Mouse (Mus musculus): Measurements from ENCODE around the gene Col8a1. TPM values are rescaled to one million over a fixed set of nuclear protein-coding genes. Genes with fewer than 3 reads are reported as not detected.

Col8a1 gene
- polyA plus RNA-seq, 1 experiment from 2014 or later: 7.2 TPM

DNA sequence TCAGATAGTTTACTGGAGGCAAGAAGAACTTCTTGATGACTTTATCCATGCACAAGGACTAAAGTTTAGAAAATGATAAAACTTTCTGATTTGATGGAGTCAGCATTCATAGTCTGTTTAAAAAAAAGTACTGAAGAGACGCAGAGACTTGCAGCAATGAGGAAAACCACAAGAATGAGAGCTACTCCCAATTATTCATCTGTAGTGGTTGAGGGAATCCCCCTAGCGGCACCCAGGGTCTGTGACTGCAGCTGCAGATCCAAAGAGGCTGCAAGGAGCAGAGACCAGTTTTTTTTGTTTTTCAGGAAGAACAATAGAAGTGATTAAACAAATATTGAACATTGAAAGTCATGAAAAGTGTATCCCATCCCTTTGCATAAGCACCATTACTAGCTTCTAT is 4.0 kb downstream of the Col8a1 start:
- Histone ChIP-seq H3K4me3 (ENCODE audit: low read length) (no peak overlapping the region), H3K4me2 (ENCODE audit: low read length) (no peak overlapping the region), H3K27ac (ENCODE audit: low read depth, low read length) (no peak overlapping the region), H3K9ac (ENCODE audit: low read depth, low read length) (no peak overlapping the region), H3K27me3 (replicated peaks; ENCODE audit: control insufficient read depth, insufficient read depth, low read length) (no peaks in the 10 kb centered on the region), H3K36me3 (ENCODE audit: control insufficient read depth, insufficient read depth, low read length) (no peaks in the 10 kb centered on the region), H3K9me3 (ENCODE audit: control insufficient read depth, low read length) (no peaks in the 10 kb centered on the region), H3K4me1 (ENCODE audit: control insufficient read depth, insufficient read depth, low read depth, low read length) (peaks cover 6% of the 10 kb centered on the region)
- no peak for ATAC-seq
- 52% methylated on average over 2 of the region's 2 CpGs for WGBS

DNA sequence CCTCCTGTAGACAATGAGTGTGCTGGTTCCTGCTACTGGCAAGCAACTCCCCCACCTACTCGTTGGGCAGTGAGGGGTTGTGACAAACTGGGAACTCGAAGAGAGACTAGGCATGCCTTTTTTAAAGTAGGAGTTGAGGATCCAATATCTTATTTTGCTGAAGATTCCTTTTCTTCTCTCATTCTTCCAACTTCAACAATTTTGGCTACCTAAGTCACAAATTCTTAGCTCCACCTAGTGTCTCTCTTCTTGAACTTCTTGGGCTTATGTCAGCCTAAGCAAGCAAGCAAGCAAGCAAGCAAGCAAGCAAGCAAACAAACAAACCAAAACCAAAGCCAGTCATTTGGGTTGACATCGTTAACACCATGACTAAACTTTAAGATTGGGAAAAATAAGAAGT is 6.4 kb downstream of the Col8a1 start:
- Histone ChIP-seq H3K9me3 (ENCODE audit: control insufficient read depth, low read length) (no peaks in the 10 kb centered on the region), H3K27ac (ENCODE audit: low read depth, low read length) (no peak overlapping the region), H3K9ac (ENCODE audit: low read depth, low read length) (no peak overlapping the region), H3K36me3 (ENCODE audit: control insufficient read depth, insufficient read depth, low read length) (no peaks in the 10 kb centered on the region), H3K27me3 (replicated peaks; ENCODE audit: control insufficient read depth, insufficient read depth, low read length) (no peaks in the 10 kb centered on the region), H3K4me1 (ENCODE audit: control insufficient read depth, insufficient read depth, low read depth, low read length) (no peaks in the 10 kb centered on the region), H3K4me3 (ENCODE audit: low read length) (no peak overlapping the region), H3K4me2 (ENCODE audit: low read length) (no peak overlapping the region)
- 89% methylated on average over 3 of the region's 3 CpGs for WGBS
- ATAC-seq: no peak

DNA sequence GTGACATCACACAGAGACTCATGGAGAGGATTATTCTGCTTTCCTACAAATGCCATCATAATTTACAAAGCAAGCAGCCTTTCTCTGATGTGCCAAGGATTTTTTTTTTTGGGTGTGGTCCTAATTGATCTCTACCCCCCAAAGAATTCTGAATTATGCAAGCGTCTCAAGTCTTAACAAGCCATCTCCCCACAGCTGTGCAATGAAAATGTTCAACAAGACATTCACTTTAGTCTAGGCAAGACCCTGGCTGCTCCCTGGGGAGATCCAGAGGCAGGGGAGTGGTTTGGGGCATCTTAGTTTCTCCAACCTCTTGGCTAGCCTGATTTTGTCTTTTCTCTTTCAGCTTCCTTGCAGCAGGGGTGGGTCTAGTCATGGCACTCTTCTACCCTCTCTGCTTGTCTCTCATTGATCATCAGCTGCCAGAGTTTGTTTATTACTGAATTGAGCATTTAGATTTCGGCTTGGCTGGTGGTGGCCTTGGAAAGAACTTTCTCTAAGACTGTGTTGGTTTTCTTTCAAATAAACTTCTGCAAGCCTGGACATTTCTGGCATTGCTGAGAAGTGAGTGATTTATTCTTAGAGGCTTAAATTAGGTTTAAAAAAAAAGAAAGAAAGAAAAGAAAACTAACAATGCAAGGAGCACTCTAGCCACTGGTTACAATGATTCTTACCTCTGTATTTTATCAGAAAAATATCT is 7.0 kb downstream of the Col8a1 start:
- 84% methylated on average over 2 of the region's 2 CpGs for WGBS
- Histone ChIP-seq H3K4me1 (ENCODE audit: control insufficient read depth, insufficient read depth, low read depth, low read length) (no peaks in the 10 kb centered on the region), H3K27ac (ENCODE audit: low read depth, low read length) (no peak overlapping the region)

DNA sequence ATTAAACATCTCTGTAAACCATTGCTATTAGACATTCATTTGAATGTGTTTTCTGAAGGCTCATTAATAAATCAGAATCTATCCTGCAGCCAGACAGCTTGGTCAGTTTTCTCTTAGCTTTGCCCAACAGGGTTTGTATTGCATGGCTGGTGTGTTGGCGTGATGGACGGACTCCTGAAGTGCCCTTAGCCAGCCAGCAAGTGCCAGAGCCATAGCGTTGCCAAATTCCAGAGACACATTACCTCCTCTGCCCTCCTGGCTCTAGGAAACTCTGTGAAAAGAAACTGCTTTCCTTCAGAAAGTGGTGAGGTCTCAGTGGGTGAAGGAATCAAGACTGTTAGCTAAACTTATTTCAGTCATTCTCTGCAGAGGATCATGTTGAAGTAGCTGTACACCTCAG is 14.4 kb downstream of the Col8a1 start:
- Histone ChIP-seq H3K9me3 (ENCODE audit: control insufficient read depth, low read length) (no peaks in the 10 kb centered on the region), H3K4me3 (ENCODE audit: low read length) (no peak overlapping the region), H3K36me3 (ENCODE audit: control insufficient read depth, insufficient read depth, low read length) (no peaks in the 10 kb centered on the region), H3K27ac (ENCODE audit: low read depth, low read length) (no peak overlapping the region), H3K4me2 (ENCODE audit: low read length) (no peak overlapping the region), H3K9ac (ENCODE audit: low read depth, low read length) (no peak overlapping the region), H3K4me1 (ENCODE audit: control insufficient read depth, insufficient read depth, low read depth, low read length) (no peaks in the 10 kb centered on the region), H3K27me3 (replicated peaks; ENCODE audit: control insufficient read depth, insufficient read depth, low read length) (no peaks in the 10 kb centered on the region)
- ATAC-seq: no peak
- 88% methylated on average over 3 of the region's 3 CpGs for WGBS

More for the DNA sequence above, 7.0 kb downstream of the Col8a1 start:
- Histone ChIP-seq H3K4me2 (ENCODE audit: low read length) (no peak overlapping the region), H3K4me3 (ENCODE audit: low read length) (no peak overlapping the region), H3K9me3 (ENCODE audit: control insufficient read depth, low read length) (no peaks in the 10 kb centered on the region), H3K36me3 (ENCODE audit: control insufficient read depth, insufficient read depth, low read length) (no peaks in the 10 kb centered on the region), H3K9ac (ENCODE audit: low read depth, low read length) (no peak overlapping the region), H3K27me3 (replicated peaks; ENCODE audit: control insufficient read depth, insufficient read depth, low read length) (no peaks in the 10 kb centered on the region)
- no peak for ATAC-seq

DNA sequence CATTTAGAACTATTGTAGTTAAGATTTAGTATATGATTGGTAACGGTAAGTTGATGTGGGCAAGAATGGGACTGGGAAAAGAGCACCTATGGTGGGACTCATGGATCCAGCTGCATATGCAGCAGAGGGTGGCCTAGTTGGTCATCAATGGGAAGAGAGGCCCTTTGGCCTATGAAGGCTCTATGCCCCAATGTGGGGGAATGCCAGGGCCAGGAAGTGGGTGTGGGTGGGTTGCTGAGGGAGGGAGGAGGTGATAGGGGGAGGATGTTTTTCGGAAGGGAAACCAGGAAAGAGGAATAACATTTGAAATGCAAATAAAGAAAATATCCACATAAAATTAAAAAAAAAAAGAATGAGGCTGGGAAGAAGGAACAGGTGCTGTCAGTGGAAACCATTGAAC is 19.6 kb downstream of the Col8a1 start:
- no peaks in the 10 kb centered on the region for H3K27me3 ChIP-seq (replicated peaks; ENCODE audit: control insufficient read depth, insufficient read depth, low read length)
- H3K9me3 ChIP-seq (ENCODE audit: control insufficient read depth, low read length): no peaks in the 10 kb centered on the region
- WGBS: 90% methylated on average over 2 of the region's 2 CpGs
- H3K4me3 ChIP-seq (ENCODE audit: low read length): no peak overlapping the region
- no peaks in the 10 kb centered on the region for H3K4me1 ChIP-seq (ENCODE audit: control insufficient read depth, insufficient read depth, low read depth, low read length)
- H3K36me3 ChIP-seq (ENCODE audit: control insufficient read depth, insufficient read depth, low read length): no peaks in the 10 kb centered on the region
- no peak for ATAC-seq
- H3K4me2 ChIP-seq (ENCODE audit: low read length): no peak overlapping the region
- H3K9ac ChIP-seq (ENCODE audit: low read depth, low read length): no peak overlapping the region
- H3K27ac ChIP-seq (ENCODE audit: low read depth, low read length): no peak overlapping the region

DNA sequence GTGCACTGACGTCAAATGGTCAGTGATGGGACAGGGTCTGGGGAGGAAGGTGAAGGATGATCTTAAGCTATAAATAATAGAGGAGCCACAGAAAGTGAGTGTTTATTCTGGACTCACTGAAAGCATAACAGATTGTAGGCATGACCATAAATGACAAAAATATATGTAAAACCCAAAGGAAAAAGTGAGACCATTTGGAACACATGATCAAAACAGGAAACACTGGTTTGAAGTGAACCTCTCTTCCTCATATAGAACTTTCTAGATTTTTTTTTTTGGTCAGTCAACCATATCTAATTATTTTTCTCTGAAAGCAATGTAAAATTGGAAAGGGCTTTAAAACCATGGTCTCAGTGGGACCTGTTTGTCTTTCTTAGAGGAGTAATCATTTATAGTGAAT is 21.0 kb downstream of the Col8a1 start:
- Histone ChIP-seq H3K27me3 (replicated peaks; ENCODE audit: control insufficient read depth, insufficient read depth, low read length) (no peaks in the 10 kb centered on the region), H3K9me3 (ENCODE audit: control insufficient read depth, low read length) (no peaks in the 10 kb centered on the region), H3K4me3 (ENCODE audit: low read length) (no peak overlapping the region), H3K4me1 (ENCODE audit: control insufficient read depth, insufficient read depth, low read depth, low read length) (no peaks in the 10 kb centered on the region), H3K36me3 (ENCODE audit: control insufficient read depth, insufficient read depth, low read length) (no peaks in the 10 kb centered on the region), H3K27ac (ENCODE audit: low read depth, low read length) (no peak overlapping the region), H3K4me2 (ENCODE audit: low read length) (no peak overlapping the region), H3K9ac (ENCODE audit: low read depth, low read length) (no peak overlapping the region)
- 85% methylated on average over 1 of the region's 1 CpGs for WGBS
- no peak for ATAC-seq

DNA sequence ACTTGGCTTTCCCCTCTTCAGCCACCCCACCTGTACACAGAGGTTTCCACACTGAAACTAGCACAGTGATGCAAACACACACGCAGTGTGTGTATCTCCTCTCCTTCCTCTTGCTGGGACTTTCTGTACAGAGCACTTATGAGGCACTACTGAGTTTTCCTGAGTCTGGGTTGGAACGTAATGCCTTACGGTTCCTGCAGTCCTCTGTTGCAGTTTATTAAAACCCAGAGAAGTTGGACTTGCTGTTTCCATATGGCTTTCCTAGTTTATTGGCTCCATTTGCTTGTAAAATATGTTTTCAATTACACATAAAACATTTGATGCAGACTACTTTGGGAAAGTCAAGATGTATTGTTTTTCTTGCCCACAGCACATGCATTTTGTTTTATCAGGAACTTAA is 21.4 kb downstream of the Col8a1 start:
- Histone ChIP-seq H3K9me3 (ENCODE audit: control insufficient read depth, low read length) (no peaks in the 10 kb centered on the region), H3K27ac (ENCODE audit: low read depth, low read length) (no peak overlapping the region), H3K4me3 (ENCODE audit: low read length) (no peak overlapping the region), H3K27me3 (replicated peaks; ENCODE audit: control insufficient read depth, insufficient read depth, low read length) (no peaks in the 10 kb centered on the region), H3K36me3 (ENCODE audit: control insufficient read depth, insufficient read depth, low read length) (no peaks in the 10 kb centered on the region), H3K4me1 (ENCODE audit: control insufficient read depth, insufficient read depth, low read depth, low read length) (no peaks in the 10 kb centered on the region), H3K9ac (ENCODE audit: low read depth, low read length) (no peak overlapping the region), H3K4me2 (ENCODE audit: low read length) (no peak overlapping the region)
- no peak for ATAC-seq
- whole genome bisulfite sequencing: 91% methylated on average over 3 of the region's 3 CpGs

DNA sequence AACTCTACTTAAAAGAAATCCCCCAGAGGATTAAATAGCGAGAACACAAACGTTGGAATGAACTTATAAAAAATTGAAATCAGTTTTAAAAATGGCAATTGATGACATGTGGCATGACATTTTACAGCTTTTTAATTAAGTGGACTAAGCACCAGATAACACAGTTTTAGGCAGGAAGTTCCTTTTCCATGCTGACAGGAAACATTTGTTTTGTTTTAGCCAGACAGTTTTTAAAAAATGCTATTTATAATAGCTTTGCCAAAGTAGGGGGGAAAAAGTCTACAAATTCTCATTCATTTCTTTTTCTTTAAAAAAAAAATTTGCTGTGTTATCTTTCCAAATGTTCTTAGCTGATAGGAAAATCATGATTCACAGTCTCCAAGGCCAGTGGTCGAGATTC is 29.6 kb downstream of the Col8a1 start:
- Histone ChIP-seq H3K4me1 (ENCODE audit: control insufficient read depth, insufficient read depth, low read depth, low read length) (no peaks in the 10 kb centered on the region), H3K9ac (ENCODE audit: low read depth, low read length) (no peak overlapping the region), H3K27ac (ENCODE audit: low read depth, low read length) (no peak overlapping the region), H3K27me3 (replicated peaks; ENCODE audit: control insufficient read depth, insufficient read depth, low read length) (no peaks in the 10 kb centered on the region), H3K36me3 (ENCODE audit: control insufficient read depth, insufficient read depth, low read length) (no peaks in the 10 kb centered on the region), H3K4me3 (ENCODE audit: low read length) (no peak overlapping the region), H3K4me2 (ENCODE audit: low read length) (no peak overlapping the region), H3K9me3 (ENCODE audit: control insufficient read depth, low read length) (no peaks in the 10 kb centered on the region)
- 68% methylated on average over 3 of the region's 3 CpGs for WGBS
- no peak for ATAC-seq

DNA sequence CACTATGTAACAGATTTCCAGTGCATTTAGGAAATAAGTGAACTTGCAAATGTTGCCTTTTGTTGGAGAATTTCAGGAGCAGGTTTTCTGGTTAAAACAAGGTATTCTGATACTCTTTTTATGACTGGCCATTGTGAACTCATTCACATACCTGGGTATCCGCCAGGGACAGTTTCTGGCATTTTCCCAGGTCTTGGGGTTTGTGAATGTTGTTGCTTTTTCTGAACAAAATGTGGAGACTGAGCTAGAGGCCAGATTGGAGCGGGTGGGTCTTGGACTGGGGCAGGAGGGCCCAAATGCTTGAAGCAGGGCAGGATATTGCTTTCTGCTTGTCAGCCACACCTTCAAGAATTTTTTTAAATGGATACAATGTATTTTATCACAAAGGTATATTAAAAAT is 35.6 kb downstream of the Col8a1 start:
- H3K4me2 ChIP-seq (ENCODE audit: low read length): no peak overlapping the region
- H3K4me1 ChIP-seq (ENCODE audit: control insufficient read depth, insufficient read depth, low read depth, low read length): no peaks in the 10 kb centered on the region
- no peaks in the 10 kb centered on the region for H3K27me3 ChIP-seq (replicated peaks; ENCODE audit: control insufficient read depth, insufficient read depth, low read length)
- no peak for ATAC-seq
- 84% methylated on average over 2 of the region's 2 CpGs for WGBS
- H3K27ac ChIP-seq (ENCODE audit: low read depth, low read length): no peak overlapping the region
- H3K36me3 ChIP-seq (ENCODE audit: control insufficient read depth, insufficient read depth, low read length): no peaks in the 10 kb centered on the region
- no peaks in the 10 kb centered on the region for H3K9me3 ChIP-seq (ENCODE audit: control insufficient read depth, low read length)
- H3K9ac ChIP-seq (ENCODE audit: low read depth, low read length): no peak overlapping the region
- H3K4me3 ChIP-seq (ENCODE audit: low read length): no peak overlapping the region

DNA sequence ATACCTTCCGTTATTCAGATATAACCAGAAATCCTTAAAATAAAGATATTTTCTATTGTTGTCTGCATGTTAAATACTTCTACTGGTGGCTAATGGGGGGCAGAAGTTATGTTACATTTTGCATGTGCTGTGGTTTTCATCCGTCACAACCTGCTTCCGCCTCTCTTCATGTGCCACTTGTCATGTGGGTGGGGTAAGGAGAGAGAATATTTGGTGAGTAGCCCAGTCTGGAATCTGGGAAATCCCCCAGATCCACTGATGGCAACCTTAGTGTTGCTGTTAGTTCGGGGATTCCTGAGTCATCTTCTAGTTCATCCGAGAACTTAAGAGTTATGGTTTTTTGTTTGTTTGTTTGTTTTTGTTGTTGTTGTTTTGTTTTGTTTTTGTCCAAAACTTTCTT is 55.8 kb downstream of the Col8a1 start:
- Histone ChIP-seq H3K9me3 (ENCODE audit: control insufficient read depth, low read length) (no peaks in the 10 kb centered on the region), H3K4me1 (ENCODE audit: control insufficient read depth, insufficient read depth, low read depth, low read length) (no peaks in the 10 kb centered on the region), H3K4me3 (ENCODE audit: low read length) (no peak overlapping the region), H3K36me3 (ENCODE audit: control insufficient read depth, insufficient read depth, low read length) (no peaks in the 10 kb centered on the region), H3K9ac (ENCODE audit: low read depth, low read length) (no peak overlapping the region), H3K4me2 (ENCODE audit: low read length) (no peak overlapping the region), H3K27ac (ENCODE audit: low read depth, low read length) (no peak overlapping the region), H3K27me3 (replicated peaks; ENCODE audit: control insufficient read depth, insufficient read depth, low read length) (no peaks in the 10 kb centered on the region)
- 93% methylated on average over 5 of the region's 5 CpGs for WGBS
- ATAC-seq: no peak
